Mouse (Mus musculus) liver, adult 2 months (tissue): ENCODE data around the gene Gsta3.
"Not testable (repeated sequence)": the region's sequence is repeated elsewhere in the genome, so short reads cannot be mapped to it uniquely, and the experiment has no call there.

ENCODE experiments used
- CTCF ChIP-seq: fragments of 200-500 bp; IDR thresholded peaks from 2 replicates; pipeline ENCODE4 v1.5.1; 2011; ENCODE audit warnings: low read depth, low read length, control low read depth
- POLR2A ChIP-seq: fragments of 200-500 bp; IDR thresholded peaks from 2 replicates; pipeline ENCODE4 v1.6.1; 2011; ENCODE audit warnings: low read length, control low read depth; ENCODE audit not compliant: insufficient read depth; ENCODE audit errors: extremely low read depth

GRCm38 (mm10) chr1:21213991-21214692, 26.2 kb upstream of the Gsta3 start:
- not testable (repeated sequence) for TF ChIP-seq POLR2A, CTCF
